Comparison of ENCODE assay signal across 8 mouse cellular contexts in the genomic region with DNA sequence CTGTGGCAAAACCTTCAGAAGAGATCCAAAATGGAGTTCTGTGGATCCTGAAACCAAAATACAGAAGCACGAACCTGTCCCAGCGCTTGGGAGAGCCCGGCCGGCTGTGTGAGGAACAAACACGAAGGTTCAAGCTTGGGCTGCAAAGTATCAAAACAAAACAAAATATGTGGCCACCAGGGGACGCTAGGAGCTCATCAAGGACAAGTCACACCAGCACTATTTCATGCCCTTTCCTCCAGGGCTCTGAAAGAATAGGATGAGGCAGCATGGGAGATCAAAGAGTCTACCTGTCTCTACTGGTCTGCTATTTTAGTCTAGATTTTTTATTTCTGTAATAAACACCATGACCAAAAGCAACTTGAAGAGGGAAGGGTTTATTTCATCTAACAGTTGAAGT. TPM values are rescaled to one million over a fixed set of nuclear protein-coding genes. Genes with fewer than 3 reads are reported as not detected.
DNase-seq lines count a peak whose midpoint lies in the region; ATAC-seq lines count a peak whose summit lies in the region.

No protein-coding gene starts in this region.

- H3K4me2 ChIP-seq in limb, embryonic 12.5 days: no peak overlapping the region

- no peak overlapping the region for H3K4me3 ChIP-seq in limb, embryonic 12.5 days (replicated peaks)

- DNase-seq in 3134 (ENCODE audit: extremely low read depth, insufficient read length, low spot score): peak; percentile 40
- peak; percentile 70 for DNase-seq in WW6 (ENCODE audit: low read depth, low spot score)
- peak; percentile 85 to 94 for DNase-seq in cerebellum, postnatal 4 days (ENCODE audit: low spot score in 2 of 2)
- peak; percentile 84 to 88 for DNase-seq in gastrocnemius, postnatal 4 days (ENCODE audit: low spot score in 2 of 2)
- DNase-seq in kidney, adult 9 months: peak; percentile 97
- peak; percentile 94 for DNase-seq in naive thymus-derived CD4-positive, alpha-beta T cell, adult 2 months (ENCODE audit: low read depth)
- peak; percentile 82 for DNase-seq in testis, postnatal 14 days (ENCODE audit: low spot score)

- no peak overlapping the region for H3K27ac ChIP-seq in limb, embryonic 12.5 days

- H3K27me3 ChIP-seq in limb, embryonic 12.5 days: 0 out of 2 replicates have a peak, but pooled peaks cover 11% of the 10 kb centered on the region

- 0 out of 2 replicates have a peak, but pooled peaks have one; percentile 33 for ATAC-seq in limb, embryonic 12.5 days (ENCODE audit: insufficient number of reproducible peaks, insufficient read depth, low FRiP score, low TSS enrichment, low read depth)

- H3K9me3 ChIP-seq in limb, embryonic 12.5 days: no peaks in the 10 kb centered on the region

- no peaks in the 10 kb centered on the region for H3K36me3 ChIP-seq in limb, embryonic 12.5 days

- H3K4me1 ChIP-seq in limb, embryonic 12.5 days (replicated peaks): no peaks in the 10 kb centered on the region; the same call in 1 of the 2 replicates

- no peak overlapping the region for H3K9ac ChIP-seq in limb, embryonic 12.5 days (replicated peaks)

- 17% methylated on average over 6 of the region's 6 CpGs for WGBS in limb, embryonic 12.5 days

RNA-seq across cellular contexts. Expression of a gene that starts 35.3 kb away (rescaled TPM):
- 10 to 100 TPM; 69.6 to 71.4 TPM for total RNA-seq in gastrocnemius, postnatal 4 days (2021)
- polyA plus RNA-seq in limb, embryonic 12.5 days (2016; fragmentation: Nextera tagmentation; extraction: Ambion mirVana): 38.4 and 40.6 TPM in 2 replicates

Comparison
In these comparisons a context has a peak if more than half of its experiments do, and no peak if none do; other contexts are left out.
1. DNase-seq: peak in every context shown above with its lines; median percentile 97 in kidney, adult 9 months; 94 in naive thymus-derived CD4-positive, alpha-beta T cell, adult 2 months; 90 in cerebellum, postnatal 4 days; 86 in gastrocnemius, postnatal 4 days; 82 in testis, postnatal 14 days; 70 in WW6; 40 in 3134.